Mouse (Mus musculus) hindbrain, embryonic 11.5 days (tissue): ENCODE results near the gene Lrrc31. TPM values are rescaled to one million over a fixed set of nuclear protein-coding genes. Genes with fewer than 3 reads are reported as not detected.
A peak's percentile ranks its signal among the peaks of the same experiment; 100 is the strongest.

Experiments
- ATAC-seq: fragments of 200-750 bp; cut with Nextera tagmentation; 2 replicates; pipeline ENCODE4 v1.8.0; 2017; ENCODE audit warnings: mild to moderate bottlenecking, moderate TSS enrichment, moderate library complexity; ENCODE audit not compliant: low FRiP score
- DNase-seq: peaks from one replicate; pipeline ENCODE4 v3.0.0-alpha.2; 2015; ENCODE audit warnings: low spot score
- H3K27ac ChIP-seq: fragments of 300-500 bp; sonication (generic); 2 replicates; pipeline ENCODE4 v1.5.1; 2014; ENCODE audit warnings: mild to moderate bottlenecking, low read depth, low read length
- H3K27me3 ChIP-seq: fragments of 300-500 bp; sonication (generic); 2 replicates; pipeline ENCODE4 v1.6.1; 2014; ENCODE audit warnings: mild to moderate bottlenecking, low read length, moderate library complexity, mixed read lengths; ENCODE audit not compliant: control insufficient read depth, insufficient read depth
- H3K36me3 ChIP-seq: fragments of 300-500 bp; sonication (generic); 2 replicates; pipeline ENCODE4 v1.6.1; 2014; ENCODE audit warnings: mild to moderate bottlenecking, low read length, moderate library complexity, mixed read lengths; ENCODE audit not compliant: control insufficient read depth, insufficient read depth
- H3K4me1 ChIP-seq: fragments of 300-500 bp; sonication (generic); replicated peaks from 2 replicates; pipeline ENCODE4 v1.6.1; 2014; ENCODE audit warnings: low read length, mixed read lengths; ENCODE audit not compliant: control insufficient read depth, insufficient read depth
- H3K4me2 ChIP-seq: fragments of 300-500 bp; sonication (generic); replicated peaks from 2 replicates; pipeline ENCODE4 v1.6.1; 2014; ENCODE audit warnings: mild to moderate bottlenecking, low read depth, low read length
- H3K4me3 ChIP-seq: fragments of 300-500 bp; sonication (generic); 2 replicates; pipeline ENCODE4 v1.5.1; 2014; ENCODE audit warnings: low read depth, low read length
- H3K9ac ChIP-seq: fragments of 300-500 bp; sonication (generic); 2 replicates; pipeline ENCODE4 v1.6.1; 2014; ENCODE audit warnings: low read depth, low read length
- H3K9me3 ChIP-seq: fragments of 300-500 bp; sonication (generic); 2 replicates; pipeline ENCODE4 v1.6.1; 2016; ENCODE audit warnings: low read length; ENCODE audit not compliant: control insufficient read depth
- WGBS: fragments of 180-500 bp; shearing (Covaris S2); extraction: QIAGEN DNeasy Blood & Tissue Kit; methylation state at CpG from one replicate; pipeline ENCODE4 v1.1.7; 2014; 5-methylcytosine and 5-hydroxymethylcytosine counted together
- polyA plus RNA-seq: library from polyadenylated mRNA; unstranded; fragments of >200 nt; fragmentation: Nextera tagmentation; extraction: Ambion mirVana; gene quantifications from 2 replicates; pipeline ENCODE4 v1.2.1, GENCODE M21; 2014

Lrrc31 gene
- polyA plus RNA-seq, 1 experiment from 2014 or later: not detected

- Histone ChIP-seq H3K4me1 (no peaks in the 10 kb centered on the region), H3K9me3 (no peaks in the 10 kb centered on the region), H3K4me2 (no peak overlapping the region), H3K4me3 (no peak overlapping the region), H3K36me3 (no peaks in the 10 kb centered on the region), H3K9ac (no peak overlapping the region), H3K27me3 (no peaks in the 10 kb centered on the region), H3K27ac (no peak overlapping the region)
- 85% methylated on average over 3 of the region's 3 CpGs for WGBS
- ATAC-seq (no peak), DNase-seq (no peak)
Observed at GRCm38 (mm10) chr3:30705977-30706376, 6.3 kb upstream of the Lrrc31 start.

- H3K9me3 ChIP-seq: no peaks in the 10 kb centered on the region
- DNase-seq (no peak), ATAC-seq (no peak)
- no peak overlapping the region for H3K9ac ChIP-seq
- H3K27ac ChIP-seq: no peak overlapping the region
- no peaks in the 10 kb centered on the region for H3K27me3 ChIP-seq
- H3K36me3 ChIP-seq: no peaks in the 10 kb centered on the region
- no peaks in the 10 kb centered on the region for H3K4me1 ChIP-seq
- WGBS: 80% methylated on average over 4 of the region's 4 CpGs
- H3K4me2 ChIP-seq: no peak overlapping the region
- no peak overlapping the region for H3K4me3 ChIP-seq
Observed at GRCm38 (mm10) chr3:30697891-30698290, 1.8 kb downstream of the Lrrc31 start.

- H3K27ac ChIP-seq: no peak overlapping the region
- no peak overlapping the region for H3K9ac ChIP-seq
- DNase-seq (peak; percentile 80), ATAC-seq (no peak)
- no peak overlapping the region for H3K4me3 ChIP-seq
- no peak overlapping the region for H3K4me2 ChIP-seq
- no peaks in the 10 kb centered on the region for H3K4me1 ChIP-seq
- WGBS: 15% methylated on average over 2 of the region's 2 CpGs
- no peaks in the 10 kb centered on the region for H3K27me3 ChIP-seq
- H3K36me3 ChIP-seq: no peaks in the 10 kb centered on the region
- no peaks in the 10 kb centered on the region for H3K9me3 ChIP-seq
Observed at GRCm38 (mm10) chr3:30696346-30696745, 3.3 kb downstream of the Lrrc31 start.

GRCm38 (mm10) chr3:30695661-30696060, 4.0 kb downstream of the Lrrc31 start:
- Histone ChIP-seq H3K27me3 (no peaks in the 10 kb centered on the region), H3K9me3 (no peaks in the 10 kb centered on the region), H3K36me3 (no peaks in the 10 kb centered on the region), H3K4me1 (no peaks in the 10 kb centered on the region), H3K9ac (no peak overlapping the region), H3K27ac (no peak overlapping the region), H3K4me2 (no peak overlapping the region), H3K4me3 (no peak overlapping the region)
- DNase-seq (no peak), ATAC-seq (no peak)
- WGBS: 95% methylated on average over 2 of the region's 2 CpGs

- no peaks in the 10 kb centered on the region for H3K9me3 ChIP-seq
- no peaks in the 10 kb centered on the region for H3K27me3 ChIP-seq
- no peak for ATAC-seq
- H3K9ac ChIP-seq: no peak overlapping the region
- no peak overlapping the region for H3K4me2 ChIP-seq
- DNase-seq: no peak
- H3K36me3 ChIP-seq: no peaks in the 10 kb centered on the region
- WGBS: 71% methylated on average over 7 of the region's 7 CpGs
- no peak overlapping the region for H3K27ac ChIP-seq
- H3K4me1 ChIP-seq: no peaks in the 10 kb centered on the region
- no peak overlapping the region for H3K4me3 ChIP-seq
Observed at GRCm38 (mm10) chr3:30690976-30691375, 8.7 kb downstream of the Lrrc31 start.

GRCm38 (mm10) chr3:30687216-30687615, 12.4 kb downstream of the Lrrc31 start:
- H3K27ac ChIP-seq: no peak overlapping the region
- H3K4me3 ChIP-seq: no peak overlapping the region
- no peak overlapping the region for H3K9ac ChIP-seq
- no peaks in the 10 kb centered on the region for H3K27me3 ChIP-seq
- DNase-seq (no peak), ATAC-seq (no peak)
- H3K4me1 ChIP-seq: no peaks in the 10 kb centered on the region
- no peaks in the 10 kb centered on the region for H3K9me3 ChIP-seq
- WGBS: 74% methylated on average over 3 of the region's 3 CpGs
- H3K36me3 ChIP-seq: no peaks in the 10 kb centered on the region
- H3K4me2 ChIP-seq: no peak overlapping the region

GRCm38 (mm10) chr3:30683190-30683589, 16.5 kb downstream of the Lrrc31 start:
- Histone ChIP-seq H3K9ac (no peak overlapping the region), H3K4me2 (no peak overlapping the region), H3K27ac (no peak overlapping the region), H3K36me3 (no peaks in the 10 kb centered on the region), H3K4me1 (no peaks in the 10 kb centered on the region), H3K27me3 (no peaks in the 10 kb centered on the region), H3K9me3 (no peaks in the 10 kb centered on the region), H3K4me3 (no peak overlapping the region)
- no peak for ATAC-seq
- no peak for DNase-seq
- 91% methylated on average over 6 of the region's 6 CpGs for WGBS

GRCm38 (mm10) chr3:30658486-30658885, 41.2 kb downstream of the Lrrc31 start:
- H3K9ac ChIP-seq: no peak overlapping the region
- DNase-seq (no peak), ATAC-seq (no peak)
- no peak overlapping the region for H3K4me2 ChIP-seq
- H3K4me3 ChIP-seq: no peak overlapping the region
- no peaks in the 10 kb centered on the region for H3K36me3 ChIP-seq
- no peaks in the 10 kb centered on the region for H3K4me1 ChIP-seq
- no peak overlapping the region for H3K27ac ChIP-seq
- H3K27me3 ChIP-seq: no peaks in the 10 kb centered on the region
- 84% methylated on average over 9 of the region's 9 CpGs for WGBS
- no peaks in the 10 kb centered on the region for H3K9me3 ChIP-seq

- 87% methylated on average over 5 of the region's 5 CpGs for WGBS
Observed at GRCm38 (mm10) chr3:30655937-30656336, 43.7 kb downstream of the Lrrc31 start.

More at GRCm38 (mm10) chr3:30655937-30656336, 43.7 kb downstream of the Lrrc31 start:
- H3K4me2 ChIP-seq: no peak overlapping the region
- ATAC-seq (no peak), DNase-seq (no peak)
- H3K4me3 ChIP-seq: no peak overlapping the region
- H3K27me3 ChIP-seq: 0 out of 2 replicates have a peak, but pooled peaks cover 5% of the 10 kb centered on the region
- H3K9me3 ChIP-seq: no peaks in the 10 kb centered on the region
- no peaks in the 10 kb centered on the region for H3K36me3 ChIP-seq
- no peaks in the 10 kb centered on the region for H3K4me1 ChIP-seq
- no peak overlapping the region for H3K27ac ChIP-seq
- H3K9ac ChIP-seq: no peak overlapping the region
